12 mouse cellular contexts compared by ENCODE assay signal in genomic region chr6:16995495-16995936, GRCm38 (mm10).
DNase-seq lines count a peak whose midpoint lies in the region; ATAC-seq and TF ChIP-seq lines count a peak whose summit lies in the region.
"Had no signal": no experiment of that assay in that cellular context is flagged by ENCODE, and none has a peak within 500 bp of the region (broad histone marks: within the 10 kb centered on the region; RNA-seq: fewer than 3 reads in every experiment).

No protein-coding gene starts in this region.

- intact Hi-C loops in left cerebral cortex, postnatal 25 days (cut with DNase I): loop anchor here (1.0 to 10.0 kb wide), 3 partner anchors 92 to 1581 kb away; no protein-coding TSS in a partner anchor

- H3K4me3 ChIP-seq in kidney, embryonic 16.5 days (ENCODE audit: low read length): no peak overlapping the region
- H3K4me3 ChIP-seq in kidney, embryonic 14.5 days (ENCODE audit: low read length): no peak overlapping the region
- H3K4me3 ChIP-seq in forebrain, embryonic 12.5 days (replicated peaks): peak overlapping the region; percentile 26
- peak overlapping the region; percentile 24 for H3K4me3 ChIP-seq in hindbrain, postnatal 0 days (ENCODE audit: low read length)
- H3K4me3 ChIP-seq in neural tube, embryonic 13.5 days: peak overlapping the region; percentile 27
- no peak overlapping the region for H3K4me3 ChIP-seq in cerebellum, adult 2 months (replicated peaks; ENCODE audit: insufficient read depth, low read depth, low read length)
- H3K4me3 ChIP-seq: heart, embryonic 15.5 days had no signal

- H3K36me3 ChIP-seq in kidney, embryonic 16.5 days (ENCODE audit: insufficient read depth, low read length): no peaks in the 10 kb centered on the region
- no peaks in the 10 kb centered on the region for H3K36me3 ChIP-seq in kidney, embryonic 14.5 days (ENCODE audit: control insufficient read depth, insufficient read depth, low read length)
- H3K36me3 ChIP-seq in forebrain, embryonic 12.5 days (replicated peaks): no peaks in the 10 kb centered on the region
- no peaks in the 10 kb centered on the region for H3K36me3 ChIP-seq in hindbrain, postnatal 0 days (ENCODE audit: insufficient read depth, low read length)
- no peaks in the 10 kb centered on the region for H3K36me3 ChIP-seq in neural tube, embryonic 13.5 days
- H3K36me3 ChIP-seq: G1E; heart, embryonic 15.5 days had no signal

- no peak for DNase-seq in hindbrain, postnatal 0 days (ENCODE audit: low spot score)
- no peak for DNase-seq in left cerebral cortex, postnatal 25 days (ENCODE audit: low spot score in 2 of 2)
- DNase-seq in cerebellum, adult 2 months: no peak
- no peak for DNase-seq in thymus, postnatal 36 days
- DNase-seq: gastrocnemius, postnatal 14 days; thymus, adult 18-20 months had no signal

- H3K27me3 ChIP-seq in kidney, embryonic 16.5 days (ENCODE audit: insufficient read depth, low read length): no peaks in the 10 kb centered on the region
- no peaks in the 10 kb centered on the region for H3K27me3 ChIP-seq in kidney, embryonic 14.5 days (ENCODE audit: control insufficient read depth, insufficient read depth, low read length)
- peaks cover 20% of the 10 kb centered on the region for H3K27me3 ChIP-seq in forebrain, embryonic 12.5 days
- no peaks in the 10 kb centered on the region; the same call in 1 of the 2 replicates for H3K27me3 ChIP-seq in hindbrain, postnatal 0 days (ENCODE audit: insufficient read depth, low read length)
- no peaks in the 10 kb centered on the region for H3K27me3 ChIP-seq in neural tube, embryonic 13.5 days
- no peaks in the 10 kb centered on the region; the same call in 1 of the 2 replicates for H3K27me3 ChIP-seq in cerebellum, adult 2 months (ENCODE audit: control insufficient read depth, insufficient read depth, low read length)

- TF ChIP-seq CTCF in hindbrain, postnatal 0 days (IDR thresholded peaks at IDR 0.05; ENCODE audit: low read depth): no peak
- no peak for TF ChIP-seq CTCF in cerebellum, adult 2 months (IDR thresholded peaks at IDR 0.05; ENCODE audit: borderline replicate concordance, insufficient read depth, low read depth, low read length)

- peak; percentile 39; the same call in 1 of the 2 replicates for ATAC-seq in kidney, embryonic 16.5 days (ENCODE audit: low FRiP score, low TSS enrichment)
- no peak for ATAC-seq in kidney, embryonic 14.5 days (ENCODE audit: low FRiP score, low TSS enrichment)
- peak; percentile 62; the same call in 1 of the 2 replicates for ATAC-seq in forebrain, embryonic 12.5 days (ENCODE audit: low FRiP score)
- 0 out of 2 replicates have a peak, but pooled peaks have one; percentile 40 for ATAC-seq in hindbrain, postnatal 0 days
- ATAC-seq in neural tube, embryonic 13.5 days (ENCODE audit: low read depth): 0 out of 2 replicates have a peak, but pooled peaks have one; percentile 54

- no peak for TF ChIP-seq POLR2A in cerebellum, adult 2 months (IDR thresholded peaks at IDR 0.05; ENCODE audit: borderline replicate concordance, insufficient read depth, low read length)

- no peak overlapping the region for H3K27ac ChIP-seq in kidney, embryonic 16.5 days (ENCODE audit: low read length)
- H3K27ac ChIP-seq in kidney, embryonic 14.5 days (ENCODE audit: low read depth, low read length): no peak overlapping the region
- H3K27ac ChIP-seq in forebrain, embryonic 12.5 days: 0 out of 2 replicates have a peak overlapping the region, but pooled peaks have one; percentile 36
- H3K27ac ChIP-seq in hindbrain, postnatal 0 days: no peak overlapping the region
- no peak overlapping the region for H3K27ac ChIP-seq in neural tube, embryonic 13.5 days (replicated peaks)
- no peak overlapping the region for H3K27ac ChIP-seq in cerebellum, adult 2 months (ENCODE audit: insufficient read depth, low read length)
- H3K27ac ChIP-seq: heart, embryonic 15.5 days had no signal

- WGBS in kidney, embryonic 16.5 days: 47% methylated on average over 10 of the region's 10 CpGs
- 60% methylated on average over 10 of the region's 10 CpGs for WGBS in kidney, embryonic 14.5 days
- WGBS in forebrain, embryonic 12.5 days: 5% methylated on average over 10 of the region's 10 CpGs
- 12% methylated on average over 10 of the region's 10 CpGs for WGBS in hindbrain, postnatal 0 days
- WGBS in neural tube, embryonic 13.5 days: 19% methylated on average over 10 of the region's 10 CpGs
- WGBS in cerebellum, adult 2 months: 11% methylated on average over 10 of the region's 10 CpGs

- no peaks in the 10 kb centered on the region for H3K9me3 ChIP-seq in kidney, embryonic 16.5 days (ENCODE audit: low read length)
- no peaks in the 10 kb centered on the region for H3K9me3 ChIP-seq in kidney, embryonic 14.5 days (ENCODE audit: control insufficient read depth, low read length)
- no peaks in the 10 kb centered on the region for H3K9me3 ChIP-seq in forebrain, embryonic 12.5 days
- H3K9me3 ChIP-seq in hindbrain, postnatal 0 days (ENCODE audit: low read length): no peaks in the 10 kb centered on the region
- H3K9me3 ChIP-seq in neural tube, embryonic 13.5 days: no peaks in the 10 kb centered on the region
- H3K9me3 ChIP-seq: G1E; heart, embryonic 15.5 days had no signal

- 0 out of 2 replicates have a peak, but pooled peaks cover 3% of the 10 kb centered on the region for H3K4me1 ChIP-seq in kidney, embryonic 16.5 days (ENCODE audit: insufficient read depth, low read length)
- H3K4me1 ChIP-seq in kidney, embryonic 14.5 days (ENCODE audit: control insufficient read depth, insufficient read depth, low read length): no peaks in the 10 kb centered on the region
- peaks cover 13% of the 10 kb centered on the region for H3K4me1 ChIP-seq in forebrain, embryonic 12.5 days
- no peaks in the 10 kb centered on the region for H3K4me1 ChIP-seq in hindbrain, postnatal 0 days (ENCODE audit: insufficient read depth, low read length)
- peaks cover 10% of the 10 kb centered on the region for H3K4me1 ChIP-seq in neural tube, embryonic 13.5 days (replicated peaks)
- peaks cover 4% of the 10 kb centered on the region for H3K4me1 ChIP-seq in cerebellum, adult 2 months (ENCODE audit: control insufficient read depth, insufficient read depth, low read length)
- H3K4me1 ChIP-seq: heart, embryonic 15.5 days had no signal

- no peak overlapping the region for H3K9ac ChIP-seq in kidney, embryonic 16.5 days (replicated peaks; ENCODE audit: low read length)
- no peak overlapping the region for H3K9ac ChIP-seq in kidney, embryonic 14.5 days (ENCODE audit: low read depth, low read length)
- H3K9ac ChIP-seq in forebrain, embryonic 12.5 days: peak overlapping the region; percentile 33; the same call in 1 of the 2 replicates
- H3K9ac ChIP-seq in hindbrain, postnatal 0 days (replicated peaks; ENCODE audit: low read length): 0 out of 2 replicates have a peak overlapping the region, but pooled peaks have one; percentile 17
- H3K9ac ChIP-seq in neural tube, embryonic 13.5 days: peak overlapping the region; percentile 61
- H3K9ac ChIP-seq: heart, embryonic 15.5 days had no signal

- H3K4me2 ChIP-seq in kidney, embryonic 16.5 days (replicated peaks; ENCODE audit: low read depth, low read length): no peak overlapping the region; the same call in 1 of the 2 replicates
- H3K4me2 ChIP-seq in kidney, embryonic 14.5 days (replicated peaks; ENCODE audit: low read depth, low read length): no peak overlapping the region
- H3K4me2 ChIP-seq in forebrain, embryonic 12.5 days: peak overlapping the region; percentile 54
- H3K4me2 ChIP-seq in hindbrain, postnatal 0 days (ENCODE audit: low read depth, low read length): peak overlapping the region; percentile 53
- H3K4me2 ChIP-seq in neural tube, embryonic 13.5 days: peak overlapping the region; percentile 52
- H3K4me2 ChIP-seq: heart, embryonic 15.5 days had no signal

Comparison
In these comparisons a context has a peak if more than half of its experiments do, and no peak if none do; other contexts are left out.
1. H3K4me2 ChIP-seq: peak in forebrain, embryonic 12.5 days (single experiment), hindbrain, postnatal 0 days (single experiment) and neural tube, embryonic 13.5 days (single experiment); none in kidney, embryonic 16.5 days (single experiment) and kidney, embryonic 14.5 days (single experiment).
2. H3K4me3 ChIP-seq: peak in forebrain, embryonic 12.5 days (single experiment), hindbrain, postnatal 0 days (single experiment) and neural tube, embryonic 13.5 days (single experiment); none in kidney, embryonic 16.5 days (single experiment), kidney, embryonic 14.5 days (single experiment) and cerebellum, adult 2 months (single experiment).
3. H3K9ac ChIP-seq: peak in forebrain, embryonic 12.5 days (single experiment), hindbrain, postnatal 0 days (single experiment) and neural tube, embryonic 13.5 days (single experiment); none in kidney, embryonic 16.5 days (single experiment) and kidney, embryonic 14.5 days (single experiment).